Mouse (Mus musculus) mesoderm, embryonic 11.5 days (tissue): ENCODE data around the gene Gm3755.
"Not testable (repeated sequence)": the region's sequence is repeated elsewhere in the genome, so short reads cannot be mapped to it uniquely, and the experiment has no call there.

Experiments
- DNase-seq: peaks from one replicate; pipeline ENCODE4 v3.0.0-alpha.2; 2012; ENCODE audit warnings: low read depth, low spot score

The Gm3755 gene

DNA sequence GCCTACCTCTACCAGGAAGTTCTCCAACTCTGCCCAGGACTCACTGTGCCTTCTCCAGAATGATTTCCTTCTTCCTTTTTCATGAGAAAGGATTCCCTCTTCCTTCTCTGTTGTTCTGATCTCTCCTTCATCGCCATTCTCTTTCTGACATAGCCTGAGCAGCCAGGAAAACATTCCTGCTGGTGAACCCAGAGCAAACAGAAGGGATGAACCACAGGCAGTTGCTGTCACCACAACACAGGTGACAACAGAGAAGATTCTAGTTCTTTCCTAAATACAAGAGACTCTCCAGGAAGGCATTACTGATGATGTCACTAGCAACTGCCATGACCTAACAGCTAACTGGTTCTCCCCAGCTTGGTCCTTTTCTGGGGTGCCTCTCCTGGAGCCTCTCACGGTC is at the start of gene Gm3755:
Gene Gm3755 (minus strand): TSS at position 101 of the 400 bp plus-strand sequence.
- not testable (repeated sequence) for DNase-seq

DNA sequence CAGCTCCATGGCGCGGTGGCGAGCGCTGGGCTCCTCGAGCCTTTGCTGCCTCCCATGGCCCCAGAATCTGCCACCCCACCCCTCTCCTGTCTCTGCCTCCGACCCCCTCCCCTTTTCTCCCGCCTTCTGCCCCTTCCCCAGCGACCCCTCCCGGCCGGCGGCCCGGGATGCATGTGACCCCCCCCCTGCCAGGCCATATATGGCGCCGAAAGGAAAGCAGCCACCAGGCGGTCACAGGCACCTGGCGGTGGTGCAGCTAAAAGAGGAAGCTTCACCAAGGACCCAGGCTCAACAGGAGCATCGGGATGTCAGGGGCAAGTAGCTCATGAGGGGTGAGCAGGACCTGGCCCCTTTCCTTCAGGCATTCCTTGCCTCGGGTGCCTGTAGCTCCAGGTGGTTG is 38.0 kb upstream of the Gm3755 start:
- peak; percentile 0 for DNase-seq

DNA sequence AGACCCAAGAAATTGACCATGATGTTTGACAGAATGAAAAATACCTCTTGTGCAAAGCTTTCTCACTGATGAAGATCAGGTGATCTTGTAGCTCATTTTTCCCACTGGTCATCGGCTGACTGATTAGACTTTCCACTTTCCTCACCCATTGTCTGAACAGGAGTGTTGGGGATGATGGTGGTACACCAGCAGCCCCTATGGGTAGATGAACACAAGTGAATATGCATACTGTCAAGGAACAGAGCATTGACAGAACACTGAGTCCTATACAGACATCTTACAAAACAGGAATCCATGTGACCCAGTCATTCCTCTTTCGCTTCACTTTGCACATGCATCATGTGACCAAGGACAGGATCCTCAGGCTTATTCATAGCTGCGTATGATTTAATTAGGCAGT is 32.9 kb upstream of the Gm3755 start, which contains the start of gene Gm3752:
Gene Gm3752 (minus strand): TSS at position 101 of the 400 bp plus-strand sequence.
- not testable (repeated sequence) for DNase-seq

DNA sequence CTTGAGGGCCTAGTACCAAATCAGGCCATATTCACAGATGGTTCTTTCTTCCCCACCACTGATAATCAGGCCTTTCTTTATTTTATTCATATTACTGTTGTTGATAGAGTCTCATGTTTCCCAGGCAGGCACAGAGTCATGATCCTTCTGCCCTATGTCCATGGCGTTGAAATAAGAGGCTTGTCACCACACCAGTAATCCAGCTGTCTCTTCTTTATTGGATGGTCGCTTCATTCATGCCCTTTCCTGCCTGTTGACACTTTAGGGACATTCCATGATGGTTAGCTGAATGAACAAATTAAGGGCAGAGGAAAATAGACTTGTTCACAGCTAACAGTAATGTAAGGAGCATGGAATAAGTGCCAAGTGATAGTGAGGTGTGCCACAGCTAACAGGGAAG is 28.2 kb downstream of the Gm3755 start:
- DNase-seq: not testable (repeated sequence)
